Mouse (Mus musculus) lung, adult 2 months (tissue): ENCODE data around the gene H2-T22.

ENCODE experiments used
- CTCF ChIP-seq: fragments of 200-500 bp; IDR thresholded peaks from 2 replicates; pipeline ENCODE4 v1.5.1; 2011; ENCODE audit warnings: mild to moderate bottlenecking, low read length, control low read depth; ENCODE audit not compliant: insufficient read depth
- POLR2A ChIP-seq: fragments of 200-500 bp; IDR thresholded peaks from 2 replicates; pipeline ENCODE4 v1.6.1; 2011; ENCODE audit warnings: low read depth, mild to moderate bottlenecking, control low read depth, low read length, borderline replicate concordance; ENCODE audit errors: extremely low read depth

DNA sequence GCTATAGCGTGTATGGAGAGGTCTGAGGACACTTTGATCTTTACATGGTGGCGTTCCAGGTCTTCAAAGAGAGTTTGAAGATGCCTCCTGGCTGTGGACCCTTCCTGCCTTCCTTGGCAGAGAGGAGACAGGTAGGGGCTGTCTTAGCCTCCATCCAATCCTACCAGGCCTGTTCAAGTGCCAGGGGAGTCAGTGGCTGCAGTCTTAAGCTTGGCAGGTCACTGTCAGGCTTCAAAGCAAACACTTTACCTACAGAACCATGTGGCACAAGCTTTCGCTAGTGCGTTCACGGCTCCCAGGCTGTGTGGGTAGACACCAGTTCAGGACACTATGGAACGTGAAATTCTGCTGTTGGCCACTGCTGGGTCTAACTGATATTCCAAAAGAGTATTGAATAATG lies 19.6 kb downstream of the H2-T22 start:
- TF ChIP-seq CTCF: no peak
- no peak for TF ChIP-seq POLR2A
